Comparison of ENCODE assay signal across 10 mouse cellular contexts in genomic region chr3:97363418-97364098, GRCm38 (mm10). TPM values are rescaled to one million over a fixed set of nuclear protein-coding genes. Genes with fewer than 3 reads are reported as not detected.
DNase-seq lines count a peak whose midpoint lies in the region; ATAC-seq lines count a peak whose summit lies in the region.
"Had no signal": no experiment of that assay in that cellular context is flagged by ENCODE, and none has a peak within 500 bp of the region (broad histone marks: within the 10 kb centered on the region; RNA-seq: fewer than 3 reads in every experiment).

No protein-coding gene starts in this region.

- intact Hi-C loops in heart, postnatal 10 days (cut with DNase I) = no loop called here

- peak; percentile 24 for DNase-seq in cerebellum, adult 11-12 months
- DNase-seq in NIH3T3 (ENCODE audit: low read depth) = peak; percentile 25
- DNase-seq in heart, postnatal 10 days = peak; percentile 56 to 65
- peak; percentile 78 to 84 for DNase-seq in kidney, postnatal 4 days
- no peak for DNase-seq in liver
- DNase-seq: right cerebral cortex, postnatal 14 days had no signal

- no peak for ATAC-seq in cerebellum, adult (ENCODE audit: insufficient number of reproducible peaks, low FRiP score, low TSS enrichment)
- ATAC-seq in granulocyte monocyte progenitor cell, adult 5-6 weeks (replicated peaks; ENCODE audit: poor library complexity, severe bottlenecking) = no peak
- no peak for ATAC-seq in frontal cortex, adult (ENCODE audit: low TSS enrichment)

RNA-seq across cellular contexts. Expression of gene Olfr1402, which starts 58.3 kb away (rescaled TPM):
- not detected for total RNA-seq in heart, postnatal 10 days (2021)
- total RNA-seq in granulocyte monocyte progenitor cell, adult 5-6 weeks (2014; fragmentation: Nextera tagmentation) = not detected in 2 replicates
- total RNA-seq in granulocyte monocyte progenitor cell, adult 5-6 weeks (2017) = not detected in 2 replicates
- total RNA-seq: gastrocnemius, adult 8-10 months had no signal
